Mouse (Mus musculus) megakaryocyte, embryonic 14.5 days (primary cell): ENCODE results near the gene Noxo1. TPM values are rescaled to one million over a fixed set of nuclear protein-coding genes. Genes with fewer than 3 reads are reported as not detected.
"Not testable (repeated sequence)": the region's sequence is repeated elsewhere in the genome, so short reads cannot be mapped to it uniquely, and the experiment has no call there.

ENCODE experiments used
- H3K27me3 ChIP-seq: replicated peaks from 2 replicates; pipeline ENCODE3; 2012; ENCODE audit warnings: inconsistent platforms
- H3K36me3 ChIP-seq: replicated peaks from 2 replicates; pipeline ENCODE3; 2012; ENCODE audit warnings: low read length, inconsistent platforms, mixed read lengths
- H3K4me1 ChIP-seq: 2 replicates; pipeline ENCODE4 v1.6.1; 2012; ENCODE audit warnings: inconsistent platforms
- H3K4me3 ChIP-seq: replicated peaks from 2 replicates; pipeline ENCODE3; 2012; ENCODE audit warnings: moderate library complexity, mild to moderate bottlenecking, inconsistent platforms
- H3K9me3 ChIP-seq: 2 replicates; pipeline ENCODE4 v1.6.1; 2012; ENCODE audit warnings: inconsistent platforms
- FLI1 ChIP-seq: IDR thresholded peaks from 2 replicates; pipeline ENCODE4 v1.6.1; 2012; ENCODE audit warnings: low read length, inconsistent platforms, mixed read lengths
- GATA1 ChIP-seq: IDR thresholded peaks from 3 replicates; pipeline ENCODE4 v1.6.1; 2012; ENCODE audit warnings: mixed read lengths, low read length, inconsistent platforms, borderline replicate concordance
- polyA plus RNA-seq: library from polyadenylated mRNA; stranded (reverse); fragments of >175 nt; gene quantifications from 2 replicates; pipeline ENCODE4 v1.2.3, GENCODE M21; 2012; ENCODE audit warnings: low replicate concordance; ENCODE audit not compliant: insufficient read depth

Gene Noxo1
- polyA plus RNA-seq, 1 experiment, result 2.1 TPM

- TF ChIP-seq FLI1 (no peak), GATA1 (no peak)
- no peaks in the 10 kb centered on the region; the same call in 1 of the 2 replicates for H3K9me3 ChIP-seq
- no peaks in the 10 kb centered on the region for H3K36me3 ChIP-seq
- peaks cover 84% of the 10 kb centered on the region for H3K27me3 ChIP-seq
- H3K4me3 ChIP-seq, result no peak overlapping the region
- H3K4me1 ChIP-seq, result peaks cover 26% of the 10 kb centered on the region
Observed at GRCm38 (mm10) chr17:24654969-24655368, 41.1 kb upstream of the Noxo1 start.

GRCm38 (mm10) chr17:24658017-24658758 lies 37.8 kb upstream of the Noxo1 start, which contains the start of gene Npw:
TSS of gene Npw (minus strand) at chr17:24658457.
- peaks cover 19% of the 10 kb centered on the region for H3K4me1 ChIP-seq
- H3K27me3 ChIP-seq, result peaks cover 61% of the 10 kb centered on the region
- peak within 1 kb of the TSS; percentile 84 for H3K4me3 ChIP-seq
- no peaks in the 10 kb centered on the region for H3K9me3 ChIP-seq
- no peaks in the 10 kb centered on the region for H3K36me3 ChIP-seq
- no peak for TF ChIP-seq FLI1
- no peak for TF ChIP-seq GATA1

DNA sequence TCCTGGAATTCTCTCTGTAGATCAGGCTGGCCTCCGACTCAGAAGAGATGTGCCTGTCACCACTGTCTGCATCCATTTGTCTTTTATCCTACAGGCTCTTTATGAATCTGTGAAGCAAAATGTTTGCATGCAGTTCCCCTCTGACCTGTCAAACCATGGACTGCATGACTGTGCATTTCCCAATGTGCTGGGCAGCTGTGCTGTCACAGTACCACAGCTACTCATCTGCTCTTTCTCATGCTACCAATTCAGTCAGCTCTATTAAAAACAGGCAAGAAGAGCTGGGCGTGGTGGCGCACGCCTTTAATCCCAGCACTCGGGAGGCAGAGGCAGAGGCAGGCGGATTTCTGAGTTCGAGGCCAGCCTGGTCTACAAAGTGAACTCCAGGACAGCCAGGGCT lies 29.0 kb upstream of the Noxo1 start:
- H3K4me1 ChIP-seq, result peaks cover 36% of the 10 kb centered on the region

GRCm38 (mm10) chr17:24667416-24667815 lies 28.6 kb upstream of the Noxo1 start:
- H3K27me3 ChIP-seq, result peaks cover 11% of the 10 kb centered on the region
- no peaks in the 10 kb centered on the region for H3K36me3 ChIP-seq
- peaks cover 40% of the 10 kb centered on the region for H3K4me1 ChIP-seq
- no peak for TF ChIP-seq GATA1
- TF ChIP-seq FLI1, result no peak
- no peaks in the 10 kb centered on the region for H3K9me3 ChIP-seq
- H3K4me3 ChIP-seq, result no peak overlapping the region

More for the DNA sequence above, 29.0 kb upstream of the Noxo1 start:
- H3K36me3 ChIP-seq, H3K4me3 ChIP-seq, H3K9me3 ChIP-seq: not testable (repeated sequence)
- peaks cover 11% of the 10 kb centered on the region for H3K27me3 ChIP-seq

DNA sequence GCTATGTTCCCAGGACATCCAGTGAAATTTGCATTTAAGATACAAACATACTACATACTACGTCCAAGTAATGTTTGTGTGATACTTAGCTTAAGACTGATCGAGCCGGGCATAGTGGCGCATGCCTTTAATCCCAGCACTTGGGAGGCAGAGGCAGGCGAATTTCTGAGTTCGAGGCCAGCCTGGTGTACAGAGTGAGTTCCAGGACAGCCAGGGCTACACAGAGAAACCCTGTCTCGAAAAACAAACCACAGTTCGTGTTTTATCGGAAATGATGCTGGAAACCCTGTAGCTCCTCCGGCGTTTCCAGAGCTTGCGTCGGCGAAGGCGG lies 26.9 kb upstream of the Noxo1 start:
- not testable (repeated sequence) for H3K9me3 ChIP-seq, H3K27me3 ChIP-seq
- Histone ChIP-seq H3K36me3 (peaks cover 12% of the 10 kb centered on the region), H3K4me3 (peak overlapping the region; percentile 100), H3K4me1 (peaks cover 58% of the 10 kb centered on the region)

- peaks cover 2% of the 10 kb centered on the region for H3K27me3 ChIP-seq
- no peaks in the 10 kb centered on the region for H3K9me3 ChIP-seq
- H3K36me3 ChIP-seq, result peaks cover 15% of the 10 kb centered on the region
- H3K4me1 ChIP-seq, result peaks cover 63% of the 10 kb centered on the region
- H3K4me3 ChIP-seq, result peak within 1 kb of the TSS; percentile 100
- TF ChIP-seq GATA1, result no peak
- peak; percentile 49; the same call in 1 of the 2 replicates for TF ChIP-seq FLI1
Observed at GRCm38 (mm10) chr17:24669545-24670245, 26.3 kb upstream of the Noxo1 start, which contains the start of gene Zfp598. TSS of gene Zfp598 (plus strand) at chr17:24669687.

DNA sequence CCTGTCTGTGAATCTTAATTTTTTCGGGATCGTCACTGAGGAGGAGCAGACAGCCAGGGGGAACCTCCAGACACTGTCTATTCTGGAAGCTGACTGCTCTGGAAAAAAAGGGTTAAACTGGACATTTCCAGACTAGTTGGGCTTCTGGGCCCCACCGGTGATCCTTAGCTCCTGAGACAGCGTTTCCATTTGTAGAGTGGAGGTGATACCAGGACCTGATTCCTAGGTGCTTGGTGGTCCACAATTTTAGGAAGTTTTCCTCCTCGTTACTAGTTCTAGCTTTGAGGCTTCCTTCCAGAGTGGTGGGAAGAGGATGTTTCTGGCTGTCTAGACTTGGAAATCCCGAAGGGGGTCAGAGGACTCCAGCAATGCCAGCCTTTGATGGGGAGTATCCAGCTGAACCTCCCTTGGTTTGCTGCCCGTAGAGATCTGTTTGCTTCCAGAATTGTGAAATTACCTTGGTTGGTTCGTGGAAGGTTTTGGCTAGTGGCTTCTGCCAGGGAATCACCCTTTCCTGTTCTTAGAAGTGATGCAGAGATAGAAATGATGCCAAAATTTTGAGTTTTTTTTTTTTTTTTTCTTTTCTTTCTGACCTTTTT lies 25.7 kb upstream of the Noxo1 start:
- Histone ChIP-seq H3K27me3 (peaks cover 2% of the 10 kb centered on the region), H3K4me1 (peaks cover 65% of the 10 kb centered on the region), H3K9me3 (no peaks in the 10 kb centered on the region), H3K4me3 (peak overlapping the region; percentile 100), H3K36me3 (peaks cover 15% of the 10 kb centered on the region)
- TF ChIP-seq GATA1 (no peak), FLI1 (no peak)

DNA sequence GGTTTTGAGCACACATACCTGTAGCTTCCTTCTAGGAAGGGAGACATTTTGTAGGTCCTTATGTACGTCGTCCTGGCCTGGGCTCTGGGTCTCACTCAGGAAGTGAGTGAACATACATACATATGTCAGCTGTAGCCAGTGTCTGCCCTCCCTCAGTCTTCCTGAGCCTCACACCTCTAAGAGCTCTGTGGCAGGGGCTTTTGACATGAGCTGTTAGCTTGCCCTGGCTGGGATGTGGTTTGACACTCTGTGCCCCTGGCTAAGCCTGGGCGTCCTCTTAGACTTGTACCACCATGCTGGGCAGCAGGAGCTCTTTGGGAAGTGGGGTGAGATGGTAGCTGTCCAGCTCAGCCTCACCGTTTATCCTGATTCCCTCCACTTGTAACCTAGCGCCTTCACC lies 24.7 kb upstream of the Noxo1 start:
- TF ChIP-seq FLI1 (no peak), GATA1 (no peak)
- Histone ChIP-seq H3K36me3 (peaks cover 23% of the 10 kb centered on the region), H3K27me3 (no peaks in the 10 kb centered on the region), H3K4me3 (peak overlapping the region; percentile 100), H3K4me1 (peaks cover 75% of the 10 kb centered on the region), H3K9me3 (no peaks in the 10 kb centered on the region)

DNA sequence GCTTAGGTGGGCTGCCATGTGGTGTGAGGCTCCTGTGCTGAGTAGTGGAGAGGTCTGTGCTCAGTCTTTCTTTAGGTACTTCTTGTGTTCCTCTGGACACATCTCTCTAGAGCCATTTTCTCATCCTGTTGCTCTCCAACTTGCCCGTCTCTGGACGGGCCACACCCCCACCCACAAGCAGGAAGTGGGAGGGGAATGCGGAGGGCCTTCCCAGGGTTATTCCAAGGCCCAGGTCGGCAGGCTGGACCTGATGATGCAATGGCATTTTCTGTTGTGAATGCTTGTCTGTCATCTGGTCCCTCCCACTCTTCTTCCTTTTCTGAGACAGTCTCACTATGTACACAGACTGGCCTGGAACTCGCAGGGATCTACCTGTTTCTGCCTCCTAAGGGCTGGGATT lies 23.9 kb upstream of the Noxo1 start:
- peak overlapping the region; percentile 100 for H3K4me3 ChIP-seq
- H3K36me3 ChIP-seq, result peaks cover 31% of the 10 kb centered on the region
- H3K9me3 ChIP-seq, result no peaks in the 10 kb centered on the region
- TF ChIP-seq FLI1 (no peak), GATA1 (no peak)
- no peaks in the 10 kb centered on the region for H3K27me3 ChIP-seq
- H3K4me1 ChIP-seq, result peaks cover 74% of the 10 kb centered on the region

DNA sequence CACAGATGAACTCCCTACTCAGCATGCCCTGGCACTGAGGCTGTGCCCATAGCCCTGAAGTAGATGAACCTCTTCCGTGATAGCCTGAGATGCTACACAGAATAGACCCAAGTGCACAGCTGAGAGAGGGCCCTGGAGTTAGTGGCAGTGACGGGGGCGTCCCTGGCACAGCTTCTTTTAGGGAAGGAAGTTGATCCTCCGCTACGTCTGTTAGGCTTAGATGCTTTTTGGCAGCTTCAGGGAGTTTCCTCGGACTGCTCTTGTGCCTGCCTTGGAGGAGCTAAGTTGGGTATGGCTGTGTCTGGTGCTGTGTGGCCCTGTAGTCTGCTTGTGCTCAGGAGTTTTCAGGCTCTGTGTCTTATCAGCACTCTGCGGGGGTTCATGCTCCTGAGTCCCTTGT lies 21.8 kb upstream of the Noxo1 start:
- Histone ChIP-seq H3K4me1 (peaks cover 59% of the 10 kb centered on the region), H3K27me3 (no peaks in the 10 kb centered on the region), H3K9me3 (no peaks in the 10 kb centered on the region), H3K36me3 (peaks cover 52% of the 10 kb centered on the region), H3K4me3 (no peak overlapping the region)
- TF ChIP-seq GATA1 (no peak), FLI1 (no peak)
